Mouse (Mus musculus): Measurements from ENCODE around the gene Ghr.

DNA sequence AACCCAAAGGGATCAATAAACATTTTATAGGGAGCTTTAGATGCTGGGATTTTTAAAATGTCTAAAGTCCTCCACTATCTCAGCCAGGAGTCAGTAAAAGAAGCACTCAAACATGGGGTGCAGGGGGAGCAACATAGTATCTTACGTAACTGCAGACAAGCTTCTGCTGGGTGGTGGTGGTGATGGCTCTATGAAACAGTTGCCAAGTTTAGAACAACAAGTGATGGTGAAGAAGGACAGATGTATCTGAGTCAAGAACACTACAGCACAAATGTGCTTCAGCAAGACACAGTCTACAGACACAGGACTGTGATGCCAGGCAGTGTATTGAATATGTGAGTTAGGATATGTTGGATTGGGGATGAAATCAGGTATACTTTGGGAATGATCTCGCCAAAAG, 187.1 kb downstream of the Ghr start:
- TF ChIP-seq CTCF (IDR thresholded peaks at IDR 0.05) (no peak), EP300 (IDR thresholded peaks at IDR 0.05) (0 out of 2 replicates have a peak, but pooled peaks have one; percentile 4)

Measured in lung, postnatal 0 days (tissue).